Mouse (Mus musculus) embryonic facial prominence, embryonic 12.5 days (tissue): ENCODE data around the gene Pex1. TPM values are rescaled to one million over a fixed set of nuclear protein-coding genes. Genes with fewer than 3 reads are reported as not detected.
"Not testable (repeated sequence)": the region's sequence is repeated elsewhere in the genome, so short reads cannot be mapped to it uniquely, and the experiment has no call there.

ENCODE experiments used
- ATAC-seq: fragments of 200-750 bp; cut with Nextera tagmentation; 2 replicates; pipeline ENCODE4 v1.8.0; 2017; ENCODE audit not compliant: insufficient number of reproducible peaks, insufficient read depth, low FRiP score, low TSS enrichment
- H3K27ac ChIP-seq: fragments of 300-500 bp; sonication (generic); 2 replicates; pipeline ENCODE4 v1.5.1; 2016; ENCODE audit warnings: mild to moderate bottlenecking
- H3K27me3 ChIP-seq: fragments of 300-500 bp; sonication (generic); 2 replicates; pipeline ENCODE4 v1.6.1; 2016; ENCODE audit warnings: mild to moderate bottlenecking, moderate library complexity
- H3K36me3 ChIP-seq: fragments of 300-500 bp; sonication (generic); 2 replicates; pipeline ENCODE4 v1.6.1; 2016; ENCODE audit warnings: mild to moderate bottlenecking
- H3K4me1 ChIP-seq: fragments of 300-500 bp; sonication (generic); 2 replicates; pipeline ENCODE4 v1.6.1; 2016
- H3K4me2 ChIP-seq: fragments of 300-500 bp; sonication (generic); replicated peaks from 2 replicates; pipeline ENCODE4 v1.6.1; 2016; ENCODE audit warnings: mild to moderate bottlenecking, moderate library complexity
- H3K4me3 ChIP-seq: fragments of 300-500 bp; sonication (generic); 2 replicates; pipeline ENCODE4 v1.5.1; 2016; ENCODE audit warnings: mild to moderate bottlenecking
- H3K9ac ChIP-seq: fragments of 300-500 bp; sonication (generic); 2 replicates; pipeline ENCODE4 v1.6.1; 2016; ENCODE audit warnings: mild to moderate bottlenecking, moderate library complexity
- H3K9me3 ChIP-seq: fragments of 300-500 bp; sonication (generic); 2 replicates; pipeline ENCODE4 v1.6.1; 2016; ENCODE audit warnings: mild to moderate bottlenecking, moderate library complexity
- WGBS: fragments of 180-500 bp; shearing (Covaris S2); methylation state at CpG from one replicate; pipeline ENCODE4 v1.1.7; 2016; 5-methylcytosine and 5-hydroxymethylcytosine counted together
- polyA plus RNA-seq: library from polyadenylated mRNA; unstranded; fragments of >200 nt; fragmentation: Nextera tagmentation; extraction: Ambion mirVana; gene quantifications from 2 replicates; pipeline ENCODE4 v1.2.1, GENCODE M21; 2016

Pex1 gene
- polyA plus RNA-seq, 1 experiment from 2014 or later = 16.7 TPM

DNA sequence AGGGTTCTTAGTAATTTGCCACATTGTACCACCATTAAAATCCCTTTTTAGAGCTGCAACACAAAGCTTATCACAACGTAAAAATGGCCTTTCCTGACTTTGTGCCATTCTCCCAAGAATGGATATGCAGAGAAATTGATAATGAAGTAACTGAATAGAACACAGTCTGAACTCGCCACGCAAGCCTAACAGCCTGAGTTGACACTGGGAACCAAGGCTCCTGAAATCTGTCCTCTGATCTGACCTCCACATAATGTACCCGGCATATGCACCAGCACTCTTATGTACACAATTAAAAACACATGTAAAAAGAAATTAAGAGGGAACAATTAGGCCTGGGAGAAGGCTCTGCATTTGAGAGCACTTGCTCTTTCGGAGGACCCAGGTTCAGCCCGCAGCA, 49.5 kb downstream of the Pex1 start:
- 58% methylated on average over 6 of the region's 6 CpGs for WGBS
- no peak overlapping the region for H3K9ac ChIP-seq
- H3K4me1 ChIP-seq = peaks cover 9% of the 10 kb centered on the region
- peak overlapping the region; percentile 26; the same call in 1 of the 2 replicates for H3K4me2 ChIP-seq
- no peak overlapping the region for H3K27ac ChIP-seq
- ATAC-seq = no peak
- H3K4me3 ChIP-seq = no peak overlapping the region
- no peaks in the 10 kb centered on the region for H3K9me3 ChIP-seq
- H3K27me3 ChIP-seq = no peaks in the 10 kb centered on the region
- H3K36me3 ChIP-seq = peaks cover 32% of the 10 kb centered on the region

DNA sequence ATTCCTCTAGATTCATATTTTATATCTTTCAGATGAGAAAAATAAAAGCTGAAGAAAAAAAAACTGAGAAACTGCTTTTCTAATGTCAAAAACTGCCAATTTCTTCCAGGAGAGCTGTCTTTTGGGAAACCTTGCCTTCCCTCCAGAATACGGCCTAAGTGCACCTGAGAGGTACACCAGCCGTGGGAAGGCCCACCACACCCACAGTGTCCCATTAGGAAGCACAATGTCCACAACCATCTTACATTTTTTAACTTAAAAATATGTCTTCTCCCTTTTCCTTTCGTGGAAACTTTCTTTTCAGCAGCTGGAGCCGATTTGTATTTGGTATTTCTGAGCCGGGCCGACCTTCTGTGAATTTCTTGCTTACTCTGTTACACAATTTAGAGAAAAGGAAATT, 50.7 kb downstream of the Pex1 start:
- Histone ChIP-seq H3K36me3 (peaks cover 23% of the 10 kb centered on the region), H3K27ac (no peak overlapping the region), H3K4me2 (peak overlapping the region; percentile 62), H3K27me3 (no peaks in the 10 kb centered on the region), H3K4me3 (peak overlapping the region; percentile 94), H3K9ac (peak overlapping the region; percentile 88), H3K9me3 (no peaks in the 10 kb centered on the region), H3K4me1 (peaks cover 9% of the 10 kb centered on the region)
- no peak for ATAC-seq
- WGBS = 20% methylated on average over 6 of the region's 6 CpGs

DNA sequence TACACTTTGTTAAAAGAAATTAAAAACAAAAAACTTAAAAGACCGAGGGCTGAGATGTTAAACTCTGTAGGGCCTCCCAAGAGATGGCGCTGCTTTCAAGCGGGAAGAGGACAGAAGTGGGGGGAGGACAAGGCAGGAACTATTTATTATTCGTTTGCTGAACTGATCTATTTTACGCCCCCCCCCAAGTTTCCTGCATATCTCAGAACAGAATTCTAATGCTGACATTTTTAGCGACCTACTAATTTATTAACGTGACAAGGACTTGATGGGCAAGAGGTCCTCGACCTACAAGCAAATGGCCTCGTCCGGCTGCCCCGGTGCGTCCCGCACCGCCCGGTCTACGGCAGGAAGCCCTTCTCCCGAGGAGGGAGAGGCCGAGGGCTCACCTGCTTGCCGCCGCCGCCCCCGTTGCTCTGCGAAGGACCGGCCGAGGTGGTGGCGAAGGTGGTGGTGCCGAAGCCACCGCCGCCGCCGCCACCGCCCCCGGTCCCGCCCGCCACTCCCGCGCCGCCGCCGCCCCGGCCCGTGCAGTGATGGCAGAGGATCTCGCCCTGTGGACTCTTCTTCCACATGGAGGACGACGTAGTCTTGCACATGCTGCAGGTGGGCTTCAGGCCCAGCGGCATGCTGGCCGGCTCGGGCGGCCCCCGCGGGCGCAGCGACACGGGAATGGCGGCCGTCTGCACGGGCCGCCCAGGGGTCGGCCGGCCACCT, 51.3 kb downstream of the Pex1 start:
- H3K27me3 ChIP-seq = no peaks in the 10 kb centered on the region
- H3K4me3 ChIP-seq = peak overlapping the region; percentile 94
- peak; percentile 83 for ATAC-seq

DNA sequence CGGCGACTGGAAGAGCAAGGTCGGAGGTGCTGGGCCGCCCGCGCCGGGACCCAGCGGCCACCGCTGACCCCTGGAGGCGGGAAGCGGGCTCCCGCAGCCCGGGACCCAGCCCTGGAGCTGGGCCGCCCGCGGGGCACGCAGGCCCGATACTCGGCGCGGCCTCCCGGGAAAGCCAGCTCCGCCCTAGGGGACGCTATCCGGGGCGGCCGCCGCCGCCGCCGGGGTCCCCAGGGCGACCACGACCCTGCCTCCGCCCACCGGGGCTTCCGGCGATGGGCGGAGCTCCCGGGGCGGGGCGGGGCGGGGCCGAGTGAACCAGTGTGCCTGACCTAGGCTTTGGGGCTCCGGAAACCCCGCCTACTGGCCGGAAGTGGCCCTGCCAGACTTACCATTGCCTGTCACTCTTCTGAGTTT, 51.8 kb downstream of the Pex1 start:
- under 1% methylated on average over 16 of the region's 46 CpGs for WGBS
- Histone ChIP-seq H3K27me3 (no peaks in the 10 kb centered on the region), H3K9ac (peak overlapping the region; percentile 88), H3K4me3 (peak overlapping the region; percentile 94), H3K36me3 (peaks cover 15% of the 10 kb centered on the region; the same call in 1 of the 2 replicates), H3K4me2 (peak overlapping the region; percentile 62), H3K27ac (peak overlapping the region; percentile 91), H3K9me3 (no peaks in the 10 kb centered on the region), H3K4me1 (peaks cover 9% of the 10 kb centered on the region)
- ATAC-seq = peak; percentile 92

More for the DNA sequence above, 51.3 kb downstream of the Pex1 start:
- H3K4me1 ChIP-seq = peaks cover 9% of the 10 kb centered on the region
- peak overlapping the region; percentile 88 for H3K9ac ChIP-seq
- peak overlapping the region; percentile 91 for H3K27ac ChIP-seq
- peak overlapping the region; percentile 62 for H3K4me2 ChIP-seq
- H3K36me3 ChIP-seq = peaks cover 18% of the 10 kb centered on the region
- under 1% methylated on average over 60 of the region's 60 CpGs for WGBS
- H3K9me3 ChIP-seq = no peaks in the 10 kb centered on the region

DNA sequence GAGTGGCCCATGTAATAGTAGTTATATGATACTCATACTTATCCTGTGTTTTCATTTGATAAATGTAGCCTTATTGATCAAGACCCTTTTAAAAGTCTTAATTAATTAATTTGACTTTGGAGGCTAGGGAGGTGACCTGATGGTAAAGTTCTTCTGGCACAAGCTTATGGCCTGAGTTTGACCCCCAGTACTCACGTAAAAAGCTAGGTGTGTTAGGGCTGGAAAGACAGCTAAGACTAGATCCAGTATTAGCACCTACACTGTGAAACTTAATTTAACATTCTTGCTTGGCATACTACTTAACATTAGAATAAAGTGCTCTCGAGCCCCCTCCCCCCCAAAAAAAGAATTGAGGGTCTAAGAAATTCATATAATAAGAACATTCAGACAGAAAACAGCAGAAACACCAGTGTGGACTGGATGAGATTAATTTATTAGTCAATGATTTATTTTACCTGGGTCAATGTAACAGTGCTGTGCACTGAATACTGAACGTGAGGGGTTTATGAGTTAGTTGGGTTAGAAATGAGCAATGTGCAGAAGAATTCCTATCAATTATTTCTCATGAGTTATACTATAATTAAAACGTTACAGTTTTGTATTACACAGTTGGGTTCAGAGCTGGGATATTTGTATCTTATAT, 52.5 kb downstream of the Pex1 start:
- Histone ChIP-seq H3K36me3 (peaks cover 12% of the 10 kb centered on the region; the same call in 1 of the 2 replicates), H3K4me2 (peak overlapping the region; percentile 62), H3K4me3 (peak overlapping the region; percentile 94), H3K4me1 (peaks cover 9% of the 10 kb centered on the region), H3K9ac (no peak overlapping the region), H3K27ac (no peak overlapping the region), H3K9me3 (no peaks in the 10 kb centered on the region), H3K27me3 (no peaks in the 10 kb centered on the region)
- 0 out of 2 replicates have a peak, but pooled peaks have one; percentile 4 for ATAC-seq
- WGBS = 50% methylated on average over 4 of the region's 4 CpGs

DNA sequence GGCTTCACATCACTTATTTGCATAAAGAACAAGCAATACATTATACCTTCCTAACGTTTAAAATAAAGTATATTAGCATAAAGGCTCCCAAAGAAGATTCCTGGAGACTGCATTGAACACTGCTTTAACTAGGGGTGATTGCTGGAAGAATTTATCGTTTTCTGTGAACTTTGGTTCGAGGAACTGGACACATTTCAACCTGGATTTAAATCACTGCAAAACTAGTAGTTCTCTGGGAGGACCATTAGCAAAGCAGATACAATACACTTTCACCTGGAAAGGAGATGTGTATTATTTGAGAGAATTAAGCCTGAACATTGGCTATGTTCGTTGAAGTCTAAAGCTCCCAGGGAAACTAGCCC, 53.0 kb downstream of the Pex1 start:
- no peak for ATAC-seq
- H3K36me3 ChIP-seq = 0 out of 2 replicates have a peak, but pooled peaks cover 10% of the 10 kb centered on the region
- H3K4me2 ChIP-seq = no peak overlapping the region
- peaks cover 9% of the 10 kb centered on the region for H3K4me1 ChIP-seq
- no peak overlapping the region for H3K9ac ChIP-seq
- 72% methylated on average over 4 of the region's 4 CpGs for WGBS
- H3K27ac ChIP-seq = no peak overlapping the region
- H3K9me3 ChIP-seq = no peaks in the 10 kb centered on the region
- no peaks in the 10 kb centered on the region for H3K27me3 ChIP-seq
- H3K4me3 ChIP-seq = no peak overlapping the region

DNA sequence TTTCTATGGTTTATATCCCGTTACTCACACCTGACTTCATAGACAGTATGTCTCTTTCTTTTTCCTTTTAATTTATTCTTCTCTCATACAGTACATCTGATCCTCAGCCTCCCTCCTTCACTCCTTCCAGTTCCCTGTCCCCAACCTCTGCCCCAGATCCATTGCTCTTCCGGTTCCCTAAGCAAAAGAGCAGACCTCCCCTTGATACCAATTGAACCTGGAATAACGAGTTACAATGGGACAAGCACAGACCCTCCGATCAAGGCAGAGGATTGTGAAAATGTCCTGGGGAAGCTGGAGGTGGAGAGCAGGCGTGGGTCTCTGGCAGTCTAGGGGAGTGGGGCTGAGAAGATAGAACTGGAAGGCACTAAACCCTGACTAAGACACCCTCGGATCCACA, 55.0 kb downstream of the Pex1 start, which contains the start of gene Tmbim7:
Gene Tmbim7, plus strand, starts transcription at position 301 of the 400 bp plus-strand sequence.
- Histone ChIP-seq H3K9me3 (no peaks in the 10 kb centered on the region), H3K4me2 (no peak within 1 kb of the TSS), H3K27ac (no peak within 1 kb of the TSS), H3K4me3 (no peak within 1 kb of the TSS), H3K36me3 (no peaks in the 10 kb centered on the region), H3K4me1 (peaks cover 2% of the 10 kb centered on the region; the same call in 1 of the 2 replicates), H3K9ac (no peak within 1 kb of the TSS), H3K27me3 (no peaks in the 10 kb centered on the region)
- WGBS = 78% methylated on average over 6 of the region's 6 CpGs
- ATAC-seq = no peak

DNA sequence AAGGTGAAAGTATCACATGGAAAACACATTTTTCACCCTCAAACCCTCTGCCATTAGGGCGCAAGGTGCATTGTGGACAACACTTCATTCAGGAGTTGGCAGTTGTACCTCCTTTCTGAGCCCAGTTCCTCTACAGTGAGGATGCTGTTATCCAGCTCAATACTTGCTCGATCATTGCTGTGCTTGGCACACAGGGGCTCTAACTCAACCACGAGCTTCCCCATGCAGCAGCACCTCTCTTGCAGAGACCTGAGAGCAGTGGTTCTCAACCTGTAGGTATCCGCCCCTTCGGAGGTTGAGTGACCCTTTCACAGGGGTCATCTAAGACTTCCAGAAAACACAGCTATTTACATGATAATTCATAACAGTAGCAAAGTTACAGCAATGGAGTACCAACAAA, 55.8 kb downstream of the Pex1 start:
- Histone ChIP-seq H3K27me3 (no peaks in the 10 kb centered on the region), H3K9ac (no peak overlapping the region), H3K9me3 (no peaks in the 10 kb centered on the region), H3K4me1 (peaks cover under 1% of the 10 kb centered on the region; the same call in 1 of the 2 replicates), H3K4me3 (no peak overlapping the region), H3K4me2 (no peak overlapping the region), H3K36me3 (no peaks in the 10 kb centered on the region), H3K27ac (no peak overlapping the region)
- no peak for ATAC-seq
- WGBS = 85% methylated on average over 5 of the region's 5 CpGs

DNA sequence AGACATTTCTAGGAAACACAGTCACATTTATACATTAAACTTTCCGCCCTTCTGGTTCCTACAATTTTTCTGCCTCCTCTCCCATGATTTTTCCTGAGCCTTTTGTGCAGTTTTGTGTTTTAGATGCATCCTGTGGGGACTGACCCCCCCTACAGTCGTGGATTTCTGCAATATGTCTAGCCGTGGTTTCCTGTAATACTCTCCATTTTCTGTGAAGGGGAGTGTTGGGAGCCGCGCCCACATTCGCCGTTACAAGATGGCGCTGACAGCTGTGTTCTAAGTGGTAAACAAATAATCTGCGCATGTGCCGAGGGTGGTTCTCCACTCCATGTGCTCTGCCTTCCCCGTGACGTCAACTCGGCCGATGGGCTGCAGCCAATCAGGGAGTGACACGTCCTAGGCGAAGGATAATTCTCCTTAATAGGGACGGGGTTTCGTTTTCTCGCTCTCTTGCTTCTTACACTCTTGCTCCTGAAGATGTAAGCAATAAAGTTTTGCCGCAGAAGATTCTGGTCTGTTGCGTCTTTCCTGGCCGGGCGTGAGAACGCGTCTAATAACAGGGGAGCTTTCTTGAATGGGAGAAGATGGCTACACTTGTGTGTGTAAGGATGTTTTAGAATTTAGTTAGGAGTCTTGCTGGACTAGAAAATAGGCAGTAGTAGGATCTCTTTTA, 57.2 kb downstream of the Pex1 start:
- H3K4me2 ChIP-seq, H3K9me3 ChIP-seq, H3K36me3 ChIP-seq, H3K27ac ChIP-seq, H3K4me1 ChIP-seq, H3K9ac ChIP-seq, H3K4me3 ChIP-seq, H3K27me3 ChIP-seq, ATAC-seq: not testable (repeated sequence)
- 94% methylated on average over 15 of the region's 25 CpGs for WGBS

DNA sequence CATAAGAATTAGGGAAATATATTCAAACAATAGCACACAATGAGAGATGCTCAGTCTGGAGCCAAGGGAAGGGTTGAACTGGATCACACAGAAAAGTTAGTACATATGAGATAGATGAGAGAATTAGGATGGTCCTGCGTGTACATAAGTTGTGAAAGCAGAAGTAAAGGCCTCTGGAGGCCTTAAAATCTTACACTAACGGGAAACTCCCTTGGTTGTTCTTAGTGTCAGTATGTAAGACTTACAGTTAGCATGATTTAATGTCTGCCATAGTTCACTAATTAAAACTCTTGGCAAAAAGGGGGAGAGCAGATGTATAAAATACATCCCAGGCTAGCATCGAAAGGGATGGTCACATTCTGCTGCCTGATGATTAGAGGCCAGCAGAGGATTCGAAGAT, 57.9 kb downstream of the Pex1 start:
- no peak overlapping the region for H3K4me3 ChIP-seq
- no peaks in the 10 kb centered on the region for H3K4me1 ChIP-seq
- no peak overlapping the region for H3K27ac ChIP-seq
- no peaks in the 10 kb centered on the region for H3K27me3 ChIP-seq
- no peak overlapping the region for H3K4me2 ChIP-seq
- no peak overlapping the region for H3K9ac ChIP-seq
- H3K36me3 ChIP-seq = no peaks in the 10 kb centered on the region
- WGBS = 87% methylated on average over 4 of the region's 4 CpGs
- ATAC-seq = no peak
- H3K9me3 ChIP-seq = no peaks in the 10 kb centered on the region

DNA sequence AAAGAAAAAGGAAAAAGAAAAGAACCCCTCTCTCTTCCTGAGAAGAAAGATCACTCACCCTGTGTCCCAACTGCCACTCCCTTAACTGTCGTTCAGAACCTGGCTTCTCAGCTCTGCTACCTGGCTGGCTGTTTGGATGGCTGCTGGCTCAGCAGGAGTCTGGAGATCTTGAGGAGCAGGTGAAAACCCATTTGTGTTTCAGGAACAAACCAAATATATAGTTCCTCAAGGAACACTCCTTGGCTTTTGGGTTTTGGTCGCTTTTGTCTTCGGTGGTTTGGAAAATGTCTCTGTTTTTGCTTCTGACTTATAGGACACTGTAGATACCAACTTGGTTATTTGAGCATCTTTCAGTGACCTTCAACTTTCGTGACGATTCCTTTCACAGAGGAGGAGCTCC, 61.2 kb downstream of the Pex1 start, which contains the start of gene Gatad1:
Gene Gatad1, minus strand, starts transcription at position 101 of the 400 bp plus-strand sequence.
- 73% methylated on average over 5 of the region's 5 CpGs for WGBS

More for the DNA sequence above, 61.2 kb downstream of the Pex1 start, which contains the start of gene Gatad1:
- no peak within 1 kb of the TSS for H3K27ac ChIP-seq
- H3K4me3 ChIP-seq = no peak within 1 kb of the TSS
- no peak within 1 kb of the TSS for H3K4me2 ChIP-seq
- no peaks in the 10 kb centered on the region for H3K36me3 ChIP-seq
- ATAC-seq = no peak
- H3K27me3 ChIP-seq = no peaks in the 10 kb centered on the region
- no peaks in the 10 kb centered on the region for H3K9me3 ChIP-seq
- no peaks in the 10 kb centered on the region for H3K4me1 ChIP-seq
- H3K9ac ChIP-seq = no peak within 1 kb of the TSS
